Mouse (Mus musculus) forebrain, embryonic 12.5 days (tissue): ENCODE results near the gene Fbln7. TPM values are rescaled to one million over a fixed set of nuclear protein-coding genes. Genes with fewer than 3 reads are reported as not detected.
A peak's percentile ranks its signal among the peaks of the same experiment; 100 is the strongest.

Experiments used
- ATAC-seq: fragments of 200-750 bp; cut with Nextera tagmentation; 2 replicates; pipeline ENCODE4 v1.8.0; 2017; ENCODE audit warnings: moderate TSS enrichment; ENCODE audit not compliant: low FRiP score
- H3K27ac ChIP-seq: fragments of 300-500 bp; sonication (generic); 2 replicates; pipeline ENCODE4 v1.5.1; 2016; ENCODE audit warnings: mild to moderate bottlenecking
- H3K27me3 ChIP-seq: fragments of 300-500 bp; sonication (generic); 2 replicates; pipeline ENCODE4 v1.6.1; 2016; ENCODE audit warnings: mild to moderate bottlenecking
- H3K36me3 ChIP-seq: fragments of 300-500 bp; sonication (generic); replicated peaks from 2 replicates; pipeline ENCODE4 v1.6.1; 2016; ENCODE audit warnings: mild to moderate bottlenecking
- H3K4me1 ChIP-seq: fragments of 300-500 bp; sonication (generic); 2 replicates; pipeline ENCODE4 v1.6.1; 2016
- H3K4me2 ChIP-seq: fragments of 300-500 bp; sonication (generic); 2 replicates; pipeline ENCODE4 v1.6.1; 2016; ENCODE audit warnings: mild to moderate bottlenecking, moderate library complexity
- H3K4me3 ChIP-seq: fragments of 300-500 bp; sonication (generic); replicated peaks from 2 replicates; pipeline ENCODE4 v1.5.1; 2016; ENCODE audit warnings: mild to moderate bottlenecking
- H3K9ac ChIP-seq: fragments of 300-500 bp; sonication (generic); 2 replicates; pipeline ENCODE4 v1.6.1; 2016; ENCODE audit warnings: mild to moderate bottlenecking
- H3K9me3 ChIP-seq: fragments of 300-500 bp; sonication (generic); 2 replicates; pipeline ENCODE4 v1.6.1; 2016
- WGBS: fragments of 180-500 bp; shearing (Covaris S2); methylation state at CpG from one replicate; pipeline ENCODE4 v1.1.7; 2016; 5-methylcytosine and 5-hydroxymethylcytosine counted together
- microRNA-seq: library from miRNA; unstranded; fragments of <30 nt; microRNA quantifications from one replicate; pipeline ENCODE4, GENCODE M21; 2017
- polyA plus RNA-seq: library from polyadenylated mRNA; unstranded; fragments of >200 nt; fragmentation: Nextera tagmentation; extraction: Ambion mirVana; gene quantifications from 2 replicates; pipeline ENCODE4 v1.2.1, GENCODE M21; 2016

The Fbln7 gene
- polyA plus RNA-seq, 1 experiment from 2014 or later: 1.9 TPM

GRCm38 (mm10) chr2:128936256-128936655, 73.5 kb downstream of the Fbln7 start:
- Histone ChIP-seq H3K27ac (no peak overlapping the region), H3K27me3 (no peaks in the 10 kb centered on the region), H3K4me1 (no peaks in the 10 kb centered on the region), H3K9me3 (no peaks in the 10 kb centered on the region), H3K9ac (no peak overlapping the region), H3K4me2 (no peak overlapping the region), H3K36me3 (peaks cover 20% of the 10 kb centered on the region), H3K4me3 (no peak overlapping the region)
- ATAC-seq: no peak
- 94% methylated on average over 3 of the region's 3 CpGs for WGBS

- peaks cover under 1% of the 10 kb centered on the region; the same call in 1 of the 2 replicates for H3K36me3 ChIP-seq
Measured at GRCm38 (mm10) chr2:128943538-128944528, 81.1 kb downstream of the Fbln7 start, which contains the start of gene Zc3h8. Zc3h8 (minus strand) TSS chr2:128944077.

More at GRCm38 (mm10) chr2:128943538-128944528, 81.1 kb downstream of the Fbln7 start, which contains the start of gene Zc3h8:
- Histone ChIP-seq H3K4me3 (peak within 1 kb of the TSS; percentile 59), H3K9ac (peak within 1 kb of the TSS; percentile 65), H3K4me2 (peak within 1 kb of the TSS; percentile 65), H3K27ac (peak within 1 kb of the TSS; percentile 69), H3K27me3 (0 out of 2 replicates have a peak, but pooled peaks cover 6% of the 10 kb centered on the region), H3K4me1 (peaks cover 3% of the 10 kb centered on the region; the same call in 1 of the 2 replicates), H3K9me3 (no peaks in the 10 kb centered on the region)
- 2% methylated on average over 64 of the region's 65 CpGs for WGBS
- peak; percentile 94 for ATAC-seq

Small RNA genes within 50 kb of the gene (microRNA-seq; reads per million reads assigned to microRNA genes)
- gene Gm22859: not detected

Other genes with a start within 250 kb of the Fbln7 start
- 98.8 and 99.9 TPM in 2 replicates for gene Anapc1, start 175.6 kb upstream of the Fbln7 start, polyA plus RNA-seq
- gene Mertk, start 164.0 kb upstream of the Fbln7 start, polyA plus RNA-seq: 2.2 and 2.7 TPM in 2 replicates
- 29.3 and 30.8 TPM in 2 replicates for gene Tmem87b, start 44.9 kb upstream of the Fbln7 start, polyA plus RNA-seq
- gene Zc3h8, start 81.1 kb downstream of the Fbln7 start, polyA plus RNA-seq: 8.7 and 10.5 TPM in 2 replicates
- 4.0 and 4.5 TPM in 2 replicates for gene Zc3h6, start 104.4 kb downstream of the Fbln7 start, polyA plus RNA-seq
- gene Gm10762, start 104.7 kb downstream of the Fbln7 start, polyA plus RNA-seq: 29.1 and 30.7 TPM in 2 replicates
- 0.20 and 0.21 TPM in 2 replicates for gene Vinac1, start 185.2 kb downstream of the Fbln7 start, polyA plus RNA-seq
- 16.9 and 18.1 TPM in 2 replicates for gene Ttl, start 203.0 kb downstream of the Fbln7 start, polyA plus RNA-seq
- gene Polr1b, start 238.0 kb downstream of the Fbln7 start, polyA plus RNA-seq: 27.1 and 27.9 TPM in 2 replicates